Mouse (Mus musculus): ENCODE data around the gene Mlx. TPM values are rescaled to one million over a fixed set of nuclear protein-coding genes. Genes with fewer than 3 reads are reported as not detected.

Mlx gene
- 52.0 and 56.0 TPM in 2 replicates for polyA plus RNA-seq (2012; rRNA removed)

DNA sequence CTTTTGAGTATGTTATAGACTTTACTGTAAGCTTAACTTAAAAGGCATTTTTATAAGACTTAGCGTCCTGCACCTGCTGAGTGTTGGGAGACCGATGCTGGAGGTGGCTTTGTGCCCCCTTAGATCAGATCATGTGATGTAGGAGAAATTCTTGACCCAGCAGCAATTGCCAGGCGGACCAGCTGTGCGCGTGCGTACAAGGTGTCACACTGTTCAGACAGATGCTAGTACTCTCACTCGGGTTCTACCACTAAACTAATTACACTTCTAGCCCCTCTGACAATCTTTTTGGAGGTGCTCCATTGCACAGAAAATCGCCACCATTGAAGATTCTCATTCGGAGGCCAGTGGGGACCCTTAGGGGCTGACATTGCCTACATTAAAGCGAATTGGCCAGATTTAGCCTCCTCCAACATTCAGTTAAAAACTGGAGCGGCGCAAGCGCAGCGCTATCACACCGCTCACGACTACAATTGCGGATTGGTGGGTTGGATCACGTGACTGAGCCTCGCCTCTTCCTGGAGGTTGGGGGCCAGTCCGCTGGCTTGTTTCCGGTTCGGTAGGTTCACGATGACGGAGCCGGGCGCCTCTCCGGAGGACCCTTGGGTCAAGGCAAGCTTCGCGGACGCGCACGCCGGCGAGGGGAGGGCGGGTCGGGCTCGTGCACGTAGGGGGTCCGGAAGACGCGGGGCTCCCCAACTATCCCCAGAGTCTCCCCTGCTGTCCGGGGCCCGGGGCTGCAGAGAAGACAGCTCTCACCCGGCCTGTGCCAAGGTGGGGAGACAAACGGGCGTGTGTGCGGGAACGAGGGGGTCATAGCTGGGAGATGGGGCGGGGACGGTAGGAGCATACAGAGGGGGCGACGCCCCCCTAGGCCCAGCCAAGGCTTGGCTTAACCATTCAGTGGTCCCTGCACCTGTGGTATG lies at the start of gene Mlx:
Gene Mlx, plus strand, starts transcription at position 522 of the 926 bp plus-strand sequence.
- peak; percentile 87 to 97 for DNase-seq (ENCODE audit: extremely low spot score in 1 of 2, low spot score in 1 of 2)

- DNase-seq (ENCODE audit: extremely low spot score in 1 of 2, low spot score in 1 of 2), result no peak
These were observed 49.3 kb upstream of the Mlx start for GRCm38 (mm10) chr11:101037795-101038194.

- no peak for DNase-seq (ENCODE audit: extremely low spot score in 1 of 2, low spot score in 1 of 2)
These were observed 41.3 kb upstream of the Mlx start for GRCm38 (mm10) chr11:101045826-101046225.

GRCm38 (mm10) chr11:101046440-101046839 lies 40.6 kb upstream of the Mlx start:
- no peak for DNase-seq (ENCODE audit: extremely low spot score in 1 of 2, low spot score in 1 of 2)

DNA sequence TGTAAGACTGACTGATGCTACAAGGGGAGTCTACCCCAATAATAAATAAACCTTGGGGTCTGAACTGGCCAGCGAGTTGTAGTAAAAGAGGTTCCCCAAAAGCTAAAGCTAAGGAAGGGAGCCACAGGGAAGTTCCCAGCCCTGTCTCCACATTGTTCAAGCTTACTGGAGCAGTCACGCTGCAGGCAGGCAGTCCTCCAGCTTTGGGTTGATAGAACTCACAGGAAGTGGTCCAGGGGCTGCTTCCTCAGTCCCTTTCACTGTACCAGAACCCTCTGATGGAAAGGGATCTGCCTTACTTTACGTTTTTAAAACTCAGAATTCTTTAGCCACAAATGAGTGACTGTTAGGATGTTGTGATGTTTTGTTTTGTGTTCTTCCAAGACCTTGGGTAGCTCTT lies 39.6 kb upstream of the Mlx start:
- no peak for DNase-seq (ENCODE audit: extremely low spot score in 1 of 2, low spot score in 1 of 2)

DNA sequence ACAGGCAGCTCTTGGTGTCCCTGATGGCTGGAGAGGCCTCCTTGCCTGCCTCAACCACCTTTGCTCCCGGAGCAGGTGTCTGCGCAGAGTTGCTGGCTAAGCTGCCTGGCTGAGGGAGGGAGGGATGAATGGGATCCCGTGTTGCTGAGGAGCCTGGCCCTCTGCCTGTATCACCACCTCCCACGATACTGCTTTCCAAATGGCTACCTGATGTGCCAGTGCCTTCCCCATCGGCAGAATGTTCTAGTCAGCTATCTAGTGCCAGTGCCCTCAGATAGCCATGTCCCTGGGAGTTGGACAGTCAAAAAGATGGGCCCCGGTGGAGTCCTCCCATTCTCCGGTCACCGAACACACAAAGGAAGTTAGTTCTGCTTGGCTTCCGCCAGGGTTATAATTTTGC lies 36.7 kb upstream of the Mlx start:
- peak in 1 of 2 experiments; percentile 57 for DNase-seq (ENCODE audit: extremely low spot score in 1 of 2, low spot score in 1 of 2)

GRCm38 (mm10) chr11:101051051-101051493 lies 36.0 kb upstream of the Mlx start:
- DNase-seq (ENCODE audit: extremely low spot score in 1 of 2, low spot score in 1 of 2), result peak in 1 of 2 experiments; percentile 57

DNA sequence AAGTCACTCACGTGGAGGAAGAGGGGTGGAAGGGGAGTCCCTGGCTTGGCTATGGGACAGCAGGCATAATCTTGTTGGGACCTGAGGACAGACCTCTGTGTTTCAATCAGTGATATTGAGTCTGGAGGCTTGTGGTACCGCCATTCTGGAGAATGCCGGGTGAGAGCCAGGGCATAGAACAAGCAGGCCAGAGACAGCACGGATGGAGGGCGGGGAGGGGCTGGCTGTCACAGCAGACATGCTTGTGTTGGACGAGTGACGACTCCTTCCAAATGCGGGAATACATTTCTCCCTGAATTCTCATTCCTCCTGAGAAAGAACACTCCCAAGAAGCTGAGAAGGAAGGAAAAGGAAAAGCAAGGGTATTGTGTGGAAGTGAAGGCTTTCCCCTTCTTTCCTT lies 35.5 kb upstream of the Mlx start:
- DNase-seq (ENCODE audit: extremely low spot score in 1 of 2, low spot score in 1 of 2), result no peak

DNA sequence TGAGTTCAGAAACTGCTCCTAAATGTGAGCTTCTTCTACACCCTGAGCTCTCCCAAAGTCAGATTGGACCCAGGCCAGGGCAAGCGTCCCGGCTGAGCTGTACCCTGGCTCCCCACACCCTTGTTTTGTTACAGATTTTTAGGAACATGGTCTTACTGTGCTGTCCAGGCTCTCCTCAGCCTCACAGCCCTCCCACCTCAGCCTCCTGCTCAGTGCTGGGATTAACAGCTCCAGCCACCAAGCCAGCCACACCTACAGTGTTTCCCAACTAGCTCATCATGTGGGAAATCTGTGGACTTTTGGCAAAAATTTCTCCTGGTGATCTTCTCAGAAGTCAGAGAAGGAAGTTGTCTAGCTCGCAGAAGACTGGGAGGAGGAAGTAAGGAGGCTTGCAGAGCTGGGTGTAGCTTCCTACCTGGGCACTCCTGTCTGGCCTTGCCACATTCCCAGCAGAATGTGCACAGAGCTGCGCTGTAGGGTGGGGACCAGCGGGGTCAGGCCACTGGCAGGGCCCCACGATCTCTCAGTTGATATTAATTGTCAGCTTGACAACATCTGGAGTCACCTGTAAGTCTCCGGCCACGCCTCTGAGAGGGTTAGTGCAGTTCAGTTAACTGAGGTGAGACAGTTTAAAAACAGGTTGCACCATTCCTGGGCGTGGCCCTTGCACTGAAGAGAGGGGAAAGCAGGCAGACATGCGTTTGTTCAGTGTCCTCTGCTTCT lies 34.2 kb upstream of the Mlx start:
- DNase-seq (ENCODE audit: extremely low spot score in 1 of 2, low spot score in 1 of 2), result no peak

DNA sequence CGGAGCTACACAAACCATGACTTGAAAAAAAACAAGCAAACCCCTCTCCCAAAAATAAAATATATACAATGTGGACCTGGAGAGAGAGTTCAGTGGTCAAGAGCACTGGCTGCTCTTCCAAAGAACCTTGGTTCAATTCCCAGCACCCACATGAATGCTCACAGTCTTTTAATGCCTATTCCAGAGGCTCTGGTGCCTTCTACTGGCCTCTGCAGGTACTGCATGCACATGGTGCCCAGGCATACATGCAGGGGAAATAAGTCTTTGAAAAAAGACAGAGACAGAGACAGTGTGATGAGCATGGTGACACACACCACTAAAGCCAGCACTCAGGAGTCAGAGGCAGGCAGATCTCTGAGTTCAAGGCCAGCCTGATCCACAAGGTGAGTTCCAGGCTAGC lies 33.1 kb upstream of the Mlx start:
- no peak for DNase-seq (ENCODE audit: extremely low spot score in 1 of 2, low spot score in 1 of 2)

- DNase-seq (ENCODE audit: extremely low spot score in 1 of 2, low spot score in 1 of 2), result no peak
These were observed 31.7 kb upstream of the Mlx start for GRCm38 (mm10) chr11:101055418-101055817.

GRCm38 (mm10) chr11:101056885-101057284 lies 30.2 kb upstream of the Mlx start:
- DNase-seq (ENCODE audit: extremely low spot score in 1 of 2, low spot score in 1 of 2), result no peak

DNA sequence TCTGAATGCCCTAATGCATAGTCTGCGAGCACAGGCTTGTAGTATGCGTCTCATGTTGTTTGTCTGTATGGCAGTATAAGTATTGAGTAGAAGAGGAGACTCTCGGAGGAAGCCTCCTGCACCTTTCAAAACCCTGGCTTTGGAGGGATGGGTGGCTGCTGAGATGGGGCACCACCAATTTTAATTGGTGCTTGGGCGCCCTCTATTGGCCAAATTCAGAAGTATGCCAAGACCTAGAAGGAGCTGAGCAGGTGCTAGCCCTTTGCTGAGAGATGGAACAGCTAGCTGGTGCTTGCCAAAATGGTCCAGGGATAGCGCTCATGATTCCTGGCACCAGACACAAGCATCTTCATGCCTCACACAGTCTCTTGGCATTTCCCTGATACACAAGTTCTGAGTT lies 29.2 kb upstream of the Mlx start:
- DNase-seq (ENCODE audit: extremely low spot score in 1 of 2, low spot score in 1 of 2), result peak; percentile 58 to 93

DNA sequence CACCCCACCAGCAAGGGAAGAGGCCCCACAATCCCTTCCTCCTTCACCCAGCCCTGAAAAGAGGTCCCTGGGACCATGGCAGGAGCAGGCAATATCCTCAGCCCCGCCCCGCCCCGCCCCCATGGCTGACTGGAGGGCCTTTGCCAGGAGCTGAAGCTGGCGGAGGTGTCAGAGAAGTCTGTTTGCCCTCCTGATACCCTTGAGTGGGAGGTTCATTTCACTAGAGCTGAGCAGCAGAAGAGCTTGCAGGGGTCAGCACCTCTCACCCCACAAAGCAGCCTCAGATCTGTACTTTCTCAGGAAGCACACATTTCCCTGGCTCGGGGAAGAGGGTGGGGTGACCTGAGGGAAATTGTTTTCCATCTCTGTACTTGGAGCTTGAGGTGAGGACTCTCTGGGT lies 28.4 kb upstream of the Mlx start:
- DNase-seq (ENCODE audit: extremely low spot score in 1 of 2, low spot score in 1 of 2), result no peak

- no peak for DNase-seq (ENCODE audit: extremely low spot score in 1 of 2, low spot score in 1 of 2)
These were observed 27.6 kb upstream of the Mlx start for GRCm38 (mm10) chr11:101059473-101059872.

GRCm38 (mm10) chr11:101060126-101060525 lies 27.0 kb upstream of the Mlx start:
- peak in 1 of 2 experiments; percentile 79 for DNase-seq (ENCODE audit: extremely low spot score in 1 of 2, low spot score in 1 of 2)

DNA sequence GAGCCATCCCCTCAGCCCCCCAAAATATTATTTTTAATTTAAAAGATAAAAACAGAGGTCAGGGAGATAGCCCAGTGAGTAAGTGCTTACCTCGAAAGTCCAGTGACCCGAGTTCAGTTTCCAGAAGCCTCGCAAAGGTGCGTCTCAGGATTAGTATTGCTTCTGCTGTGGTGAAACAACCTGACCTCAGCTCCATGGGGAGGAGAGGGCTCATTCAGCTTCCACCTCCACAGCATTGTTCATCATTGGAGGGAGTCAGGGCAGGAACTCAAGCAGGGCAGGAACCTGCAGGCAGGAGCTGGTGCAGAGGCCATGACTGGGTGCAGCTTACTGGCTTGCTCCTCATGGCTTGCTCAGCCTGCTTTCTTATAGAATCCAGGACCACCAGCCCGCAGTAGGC lies 26.0 kb upstream of the Mlx start:
- DNase-seq (ENCODE audit: extremely low spot score in 1 of 2, low spot score in 1 of 2), result no peak

DNA sequence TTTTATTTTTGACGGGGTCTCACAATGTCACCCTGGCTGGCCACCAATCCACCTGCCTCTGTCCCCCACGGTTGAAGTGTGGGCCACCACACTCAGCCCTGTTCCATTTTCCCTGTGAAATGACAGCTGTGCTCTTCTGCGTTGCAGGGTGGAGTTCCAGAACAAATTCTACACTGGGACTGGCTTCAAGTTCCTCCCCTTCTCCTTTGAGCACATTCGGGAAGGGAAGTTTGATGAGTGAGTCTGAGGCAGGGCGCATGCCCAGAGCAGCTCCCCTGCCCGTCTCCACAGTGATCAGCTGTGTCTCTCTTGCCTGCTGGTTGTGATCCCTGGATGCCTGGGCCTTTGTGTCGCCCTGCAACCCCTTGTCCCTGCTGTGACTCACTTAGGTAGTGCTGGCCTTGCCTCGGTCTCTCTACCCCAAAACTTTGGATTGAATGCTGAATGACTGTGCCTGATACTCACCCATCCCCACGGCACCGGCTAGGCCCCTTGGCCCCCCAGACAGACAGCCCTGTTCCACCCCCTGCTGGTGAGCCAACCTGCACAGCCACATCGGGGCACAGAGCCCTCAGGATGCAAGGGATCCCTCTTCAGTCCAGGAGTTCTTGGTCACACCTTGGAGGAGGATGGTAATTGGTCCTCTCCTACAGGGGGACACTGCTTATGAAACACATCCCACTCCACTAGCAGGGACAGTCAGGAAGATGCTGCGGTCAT lies 24.8 kb upstream of the Mlx start:
- peak in 1 of 2 experiments; percentile 63 for DNase-seq (ENCODE audit: extremely low spot score in 1 of 2, low spot score in 1 of 2)

- DNase-seq (ENCODE audit: extremely low spot score in 1 of 2, low spot score in 1 of 2), result no peak
These were observed 24.0 kb upstream of the Mlx start for GRCm38 (mm10) chr11:101062971-101063675.

GRCm38 (mm10) chr11:101063676-101064327 lies 23.3 kb upstream of the Mlx start:
- peak in 1 of 2 experiments; percentile 55 for DNase-seq (ENCODE audit: extremely low spot score in 1 of 2, low spot score in 1 of 2)

All from frontal cortex, adult 2 months (tissue).